Mouse (Mus musculus): ENCODE results near the gene G6pd2. TPM values are rescaled to one million over a fixed set of nuclear protein-coding genes. Genes with fewer than 3 reads are reported as not detected.

G6pd2 gene
- total RNA-seq (2021) = not detected

- intact Hi-C loops (cut with DNase I) = no loop called here
- DNase-seq (ENCODE audit: extremely low spot score in 1 of 2, low spot score in 2 of 2) = no peak
Measured at GRCm38 (mm10) chr5:61808516-61808915, at the start of gene G6pd2. G6pd2 (plus strand) TSS chr5:61808816.

GRCm38 (mm10) chr5:61764214-61764613, 44.4 kb upstream of the G6pd2 start:
- intact Hi-C loops (cut with DNase I) = no loop called here

GRCm38 (mm10) chr5:61832935-61833551, 24.4 kb downstream of the G6pd2 start:
- intact Hi-C loops (cut with DNase I) = no loop called here
- no peak for DNase-seq (ENCODE audit: extremely low spot score in 1 of 2, low spot score in 2 of 2)

More at GRCm38 (mm10) chr5:61764214-61764613, 44.4 kb upstream of the G6pd2 start:
- no peak for DNase-seq (ENCODE audit: extremely low spot score in 1 of 2, low spot score in 2 of 2)

- DNase-seq (ENCODE audit: extremely low spot score in 1 of 2, low spot score in 2 of 2) = no peak
- intact Hi-C loops (cut with DNase I) = no loop called here
Measured at GRCm38 (mm10) chr5:61843891-61844290, 35.3 kb downstream of the G6pd2 start.
